Mouse (Mus musculus) embryo, embryonic 11 days (tissue): Measurements from ENCODE around the gene Slc50a1.

ENCODE experiments used
- DNase-seq: peaks from one replicate; pipeline ENCODE4 v3.0.0-alpha.2; 2015

Gene Slc50a1

DNA sequence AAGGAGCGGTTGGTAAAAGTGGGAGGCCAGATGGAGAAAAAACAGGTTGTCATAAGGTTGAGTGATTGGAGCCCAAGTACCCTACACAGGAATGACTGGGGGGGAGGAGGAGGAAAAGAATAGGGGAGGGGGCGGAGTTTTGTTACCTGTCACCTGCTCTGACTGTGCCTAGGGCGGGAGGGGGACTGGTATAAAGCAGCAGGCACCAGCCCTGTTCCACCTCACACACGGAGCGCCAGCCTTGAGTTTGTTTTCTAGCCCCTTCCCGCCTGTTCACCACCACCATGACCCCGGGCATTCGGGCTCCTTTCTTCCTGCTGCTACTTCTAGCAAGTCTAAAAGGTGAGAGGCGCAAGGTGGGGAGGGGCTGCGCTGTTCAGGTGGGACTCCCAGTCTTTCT is 41.5 kb downstream of the Slc50a1 start, which contains the start of gene Muc1:
Gene Muc1, plus strand, starts transcription at position 222 of the 400 bp plus-strand sequence.
- DNase-seq: no peak

- peak; percentile 92 for DNase-seq
Observed at GRCm38 (mm10) chr3:89228180-89228549, 42.2 kb downstream of the Slc50a1 start.

DNA sequence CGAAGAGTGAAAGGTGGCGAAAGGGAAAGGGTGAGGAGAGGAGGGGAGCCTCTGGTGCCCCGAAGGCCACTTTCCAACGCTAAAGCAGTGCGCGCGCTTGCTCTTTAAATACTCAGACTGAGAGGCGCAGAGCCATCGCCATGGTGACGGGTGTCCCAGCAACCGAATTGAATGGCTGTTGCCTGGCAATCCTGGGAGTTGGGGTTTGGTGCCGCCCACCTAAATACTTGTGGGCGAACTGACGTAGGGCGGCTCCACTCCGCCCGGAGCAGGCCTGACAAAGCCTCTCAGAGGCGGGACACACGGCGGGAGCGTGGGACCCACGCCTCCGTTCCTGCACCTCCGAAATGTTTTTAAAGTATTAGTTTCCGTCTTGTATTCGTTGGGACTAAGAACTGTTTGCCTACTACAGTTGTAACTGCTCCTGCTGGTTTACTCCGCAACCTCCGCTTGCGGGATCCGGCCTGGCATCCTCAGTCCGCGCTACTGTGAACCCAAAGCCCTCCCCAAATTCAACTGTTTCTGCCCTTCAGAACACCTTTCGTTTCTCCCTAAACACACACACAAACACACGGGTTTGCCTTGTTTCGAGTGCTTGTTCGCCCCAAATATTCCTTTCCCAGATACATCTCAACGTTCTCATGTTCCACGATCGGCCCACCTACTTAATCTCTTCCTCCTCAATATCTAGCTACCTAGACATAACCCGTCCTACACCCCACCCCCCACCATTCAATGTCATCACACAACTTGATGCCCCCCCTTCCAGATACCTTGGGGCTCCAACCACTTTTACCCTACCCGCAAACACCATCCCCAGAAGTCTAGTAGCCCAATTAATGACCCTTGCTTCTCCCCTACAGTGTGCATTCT is 42.8 kb downstream of the Slc50a1 start:
- DNase-seq: peak; percentile 96

GRCm38 (mm10) chr3:89226900-89227299 is 43.5 kb downstream of the Slc50a1 start, which contains the start of gene Mtx1:
Gene Mtx1, minus strand, starts transcription at chr3:89227088.
- no peak for DNase-seq

DNA sequence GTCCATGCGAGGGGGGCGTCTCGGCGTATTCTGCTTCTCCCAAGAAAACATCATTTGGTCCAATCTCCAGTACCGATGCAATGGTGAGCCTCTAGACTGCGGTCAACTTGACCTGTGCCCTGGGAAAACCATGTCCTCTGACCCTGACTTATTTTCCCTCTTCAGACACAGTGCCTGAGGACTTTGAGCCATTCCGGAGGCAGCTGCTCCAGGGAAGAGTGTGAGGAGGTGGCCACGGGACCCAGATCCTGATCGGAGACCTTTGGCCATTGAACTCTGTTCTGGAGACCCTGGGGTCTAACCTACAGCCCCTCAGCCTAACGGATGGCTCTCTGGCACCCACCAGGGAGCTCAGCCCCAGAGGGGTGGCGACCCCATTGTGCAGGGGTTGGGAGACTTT is 44.0 kb downstream of the Slc50a1 start:
- DNase-seq: no peak

GRCm38 (mm10) chr3:89225918-89226317 is 44.5 kb downstream of the Slc50a1 start:
- DNase-seq: peak; percentile 89

GRCm38 (mm10) chr3:89225321-89225815 is 45.0 kb downstream of the Slc50a1 start:
- DNase-seq: no peak

DNA sequence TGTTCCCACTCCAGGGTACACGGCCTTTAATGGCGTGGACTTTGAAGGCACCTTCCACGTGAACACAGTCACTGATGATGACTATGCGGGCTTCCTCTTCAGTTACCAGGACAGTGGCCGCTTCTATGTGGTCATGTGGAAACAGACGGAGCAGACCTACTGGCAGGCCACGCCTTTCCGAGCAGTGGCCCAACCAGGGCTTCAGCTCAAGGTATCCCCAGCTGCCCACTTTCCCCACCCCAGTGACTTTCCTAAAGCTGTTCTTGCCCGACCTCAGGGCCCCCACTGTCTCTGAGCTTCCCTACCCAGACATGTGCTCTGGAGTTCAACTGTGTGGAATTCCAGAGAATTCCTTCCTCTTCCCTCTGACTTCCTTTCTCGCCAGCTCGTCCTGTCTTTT is 45.6 kb downstream of the Slc50a1 start:
- DNase-seq: no peak

DNA sequence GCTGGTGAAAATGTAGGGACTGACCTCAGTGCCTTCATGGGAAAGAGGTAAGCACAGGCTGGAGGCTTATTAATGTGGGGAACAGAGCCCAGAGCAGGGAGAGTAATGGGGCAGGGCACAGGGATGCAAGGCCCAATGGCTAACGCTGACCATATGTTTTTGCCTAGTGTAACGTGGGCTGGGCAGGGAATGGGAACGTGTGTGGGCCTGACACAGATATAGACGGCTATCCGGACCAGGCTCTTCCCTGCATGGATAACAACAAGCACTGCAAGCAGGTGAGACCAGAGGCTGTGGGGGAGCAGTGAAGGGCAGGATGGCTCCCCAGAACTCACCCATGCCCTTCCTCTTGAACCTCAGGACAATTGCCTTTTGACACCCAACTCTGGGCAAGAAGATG is 49.2 kb downstream of the Slc50a1 start:
- DNase-seq: no peak

DNA sequence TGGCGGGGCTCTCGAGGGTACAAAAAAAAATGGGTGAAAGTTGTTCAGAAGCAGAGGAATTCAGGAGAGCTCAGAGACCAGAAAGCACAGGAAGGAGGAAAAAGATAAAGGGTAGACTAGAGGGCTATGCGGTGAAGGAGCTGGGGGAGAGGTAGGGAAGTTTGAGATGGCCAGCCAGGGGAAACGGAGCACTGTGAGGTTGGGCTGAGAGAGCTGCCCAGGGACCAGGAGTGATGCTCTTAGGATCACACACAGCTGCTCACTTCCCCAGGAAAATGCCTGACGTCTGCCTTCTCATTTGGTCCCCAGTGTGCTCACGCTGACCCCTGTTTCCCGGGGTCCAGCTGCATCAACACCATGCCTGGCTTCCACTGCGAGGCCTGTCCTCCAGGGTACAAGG is 50.8 kb downstream of the Slc50a1 start:
- peak; percentile 39 for DNase-seq

DNA sequence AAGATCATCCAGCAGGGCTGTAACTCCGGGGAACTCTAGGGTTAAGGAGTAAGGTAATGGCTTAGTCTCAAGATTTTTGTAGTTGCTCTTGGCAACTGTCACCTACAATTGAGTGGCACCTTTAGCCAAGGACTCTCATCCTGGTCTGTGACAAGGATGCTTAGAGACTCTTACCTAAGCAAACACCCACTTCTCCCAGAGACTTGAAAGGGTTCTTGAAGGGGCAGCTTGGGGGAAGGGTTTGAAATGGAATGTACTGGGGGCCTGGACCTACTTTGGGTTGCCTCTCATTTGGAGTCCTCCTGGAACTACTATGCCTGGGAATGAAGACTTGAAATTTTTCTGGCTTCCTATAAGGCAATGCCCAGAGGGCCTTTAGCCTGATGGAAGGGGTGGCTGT is 52.1 kb downstream of the Slc50a1 start:
- DNase-seq: no peak
